23 mouse cellular contexts compared by ENCODE assay signal in the genomic region with DNA sequence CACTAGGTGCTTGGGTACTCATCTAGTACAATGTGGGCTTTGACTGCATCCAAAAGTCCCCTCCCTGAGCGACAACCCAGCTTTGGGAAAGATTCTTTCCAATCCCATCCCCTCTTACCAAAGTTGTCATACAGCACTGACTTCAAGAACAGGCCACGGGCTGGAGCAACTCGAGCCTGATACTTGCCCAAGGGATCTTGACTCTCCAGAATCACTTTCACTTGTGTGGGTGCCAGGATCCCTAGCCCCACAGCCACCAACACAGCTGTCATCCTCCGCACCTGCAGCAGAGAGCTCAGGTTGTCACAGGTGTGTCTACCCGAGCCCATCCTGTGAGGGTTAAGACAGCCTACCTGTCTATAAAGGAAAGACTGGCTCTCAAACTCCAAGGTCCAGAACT. TPM values are rescaled to one million over a fixed set of nuclear protein-coding genes. Genes with fewer than 3 reads are reported as not detected.
A peak's percentile ranks its signal among the peaks of the same experiment; 100 is the strongest.
DNase-seq lines count a peak whose midpoint lies in the region; TF ChIP-seq lines count a peak whose summit lies in the region.
"Had no signal": no experiment of that assay in that cellular context is flagged by ENCODE, and none has a peak within 500 bp of the region (broad histone marks: within the 10 kb centered on the region; RNA-seq: fewer than 3 reads in every experiment).

No protein-coding gene starts in this region.

- intact Hi-C loops in gastrocnemius, adult 2 months (cut with DNase I) = no loop called here
- intact Hi-C loops in gastrocnemius, postnatal 36 days (cut with DNase I) = no loop called here

- H3K27ac ChIP-seq in gastrocnemius, adult 2 months = no peak overlapping the region
- H3K27ac ChIP-seq in layer of hippocampus, adult 2 months = no peak overlapping the region
- H3K27ac ChIP-seq: hindbrain, embryonic 14.5 days; limb, embryonic 10.5 days; limb, embryonic 15.5 days; liver, embryonic 13.5 days; midbrain, embryonic 13.5 days; stomach, embryonic 15.5 days had no signal

- no peak overlapping the region for H3K4me3 ChIP-seq in gastrocnemius, adult 2 months
- H3K4me3 ChIP-seq in layer of hippocampus, adult 2 months = no peak overlapping the region
- H3K4me3 ChIP-seq: erythroblast, embryonic 14.5 days; heart, embryonic 12.5 days; limb, embryonic 10.5 days; limb, embryonic 15.5 days; megakaryocyte, embryonic 14.5 days had no signal

- TF ChIP-seq CTCF in gastrocnemius, adult 2 months (IDR thresholded peaks at IDR 0.05) = no peak
- TF ChIP-seq CTCF in layer of hippocampus, adult 2 months (conservative IDR thresholded peaks at IDR 0.05) = no peak

- DNase-seq in cerebellum, adult 9-10 months = peak; percentile 33
- DNase-seq in cerebellum, adult 8-10 months = no peak
- DNase-seq in gastrocnemius, adult 2 months = peak; percentile 17
- DNase-seq in gastrocnemius, postnatal 36 days = no peak
- peak; percentile 4 to 6 for DNase-seq in layer of hippocampus, adult 8-10 months (ENCODE audit: low spot score in 2 of 2)
- no peak for DNase-seq in layer of hippocampus, adult 2 months (ENCODE audit: low spot score in 2 of 2)
- DNase-seq in thymus, postnatal 4 days = peak; percentile 5
- no peak for DNase-seq in thymus, postnatal 14 days
- DNase-seq: adrenal gland, postnatal 10 days; heart, postnatal 10 days; kidney, adult 9 months; liver, embryonic 13.5 days; lung, postnatal 4 days; right cerebral cortex, postnatal 25 days; thymus, adult 18-20 months had no signal

RNA-seq across cellular contexts. Expression of a gene that starts 2.3 kb away (rescaled TPM):
- total RNA-seq in gastrocnemius, adult 2 months (2021) = 10 to 100 TPM; 10.5 to 13.4 TPM
- 10 to 100 TPM; 11.4 to 12.8 TPM for total RNA-seq in gastrocnemius, postnatal 36 days (2021)
- total RNA-seq in layer of hippocampus, adult 8-10 months (2022) = 10 to 100 TPM; 54.8 to 64.2 (median 57.7) TPM
- total RNA-seq in layer of hippocampus, adult 2 months (2021) = 10 to 100 TPM; 62.3 to 68.1 TPM

RNA-seq across cellular contexts. Expression of a gene that starts 2.3 kb away (rescaled TPM):
- 1 to 10 TPM; 7.5 to 8.0 TPM for total RNA-seq in gastrocnemius, adult 2 months (2021)
- 1 to 10 TPM; 7.4 to 7.8 TPM for total RNA-seq in gastrocnemius, postnatal 36 days (2021)
- 100 to 1,000 TPM; 116 to 124 (median 120) TPM for total RNA-seq in layer of hippocampus, adult 8-10 months (2022)
- total RNA-seq in layer of hippocampus, adult 2 months (2021) = 100 to 1,000 TPM; 121 to 129 TPM

RNA-seq across cellular contexts. Expression of a gene that starts 20.0 kb away (rescaled TPM):
- total RNA-seq in gastrocnemius, adult 2 months (2021) = 10 to 100 TPM; 14.9 to 17.3 TPM
- 10 to 100 TPM; 11.9 to 15.4 TPM for total RNA-seq in gastrocnemius, postnatal 36 days (2021)
- total RNA-seq in layer of hippocampus, adult 8-10 months (2022) = 10 to 100 TPM; 30.5 to 40.2 (median 35.9) TPM
- total RNA-seq in layer of hippocampus, adult 2 months (2021) = 10 to 100 TPM; 33.7 to 35.8 TPM

RNA-seq across cellular contexts. Expression of a gene that starts 20.1 kb away (rescaled TPM):
- total RNA-seq in gastrocnemius, adult 2 months (2021) = 10 to 100 TPM; 13.6 to 18.0 TPM
- 10 to 100 TPM; 14.5 to 16.0 TPM for total RNA-seq in gastrocnemius, postnatal 36 days (2021)
- total RNA-seq in layer of hippocampus, adult 8-10 months (2022) = 10 to 100 TPM; 27.8 to 41.9 (median 29.5) TPM
- 10 to 100 TPM; 29.2 to 31.7 TPM for total RNA-seq in layer of hippocampus, adult 2 months (2021)

RNA-seq across cellular contexts. Expression of a gene that starts 26.2 kb away (rescaled TPM):
- total RNA-seq in gastrocnemius, adult 2 months (2021) = under 1 TPM; 0.11 to 0.23 TPM
- under 1 TPM in 1 of 2 experiments, not detected in 1; 0.07 TPM for total RNA-seq in gastrocnemius, postnatal 36 days (2021)
- under 1 TPM; 0.25 to 0.32 (median 0.31) TPM for total RNA-seq in layer of hippocampus, adult 8-10 months (2022)
- total RNA-seq in layer of hippocampus, adult 2 months (2021) = under 1 TPM; 0.33 to 0.44 TPM

Comparison
In these comparisons a context has a peak if more than half of its experiments do, and no peak if none do; other contexts are left out.
1. DNase-seq: peak in cerebellum, adult 9-10 months (single experiment), gastrocnemius, adult 2 months (single experiment), layer of hippocampus, adult 8-10 months (2 of 2) and thymus, postnatal 4 days (single experiment); none in cerebellum, adult 8-10 months (single experiment), gastrocnemius, postnatal 36 days (0 of 2), layer of hippocampus, adult 2 months (0 of 2) and thymus, postnatal 14 days (single experiment).
2. RNA of a gene that starts 2.3 kb away (total RNA-seq): 121 to 129 TPM in layer of hippocampus, adult 2 months and 116 to 124 TPM in layer of hippocampus, adult 8-10 months; 7.5 to 8.0 TPM in gastrocnemius, adult 2 months and 7.4 to 7.8 TPM in gastrocnemius, postnatal 36 days; every median in the first group is over 10 times any median in the second.